Mouse (Mus musculus) brain, embryonic 14.5 days (tissue): ENCODE measurements around the gene Gpr84.

Experiments
- CTCF ChIP-seq: fragments of 200-500 bp; IDR thresholded peaks from 2 replicates; pipeline ENCODE4 v1.5.1; 2012; ENCODE audit warnings: inconsistent platforms, mild to moderate bottlenecking, moderate library complexity, borderline replicate concordance; ENCODE audit not compliant: insufficient read depth, insufficient read length; ENCODE audit errors: extremely low read depth
- POLR2A ChIP-seq: fragments of 200-500 bp; IDR thresholded peaks from 2 replicates; pipeline ENCODE4 v1.6.1; 2012; ENCODE audit warnings: mild to moderate bottlenecking, inconsistent platforms, borderline replicate concordance; ENCODE audit not compliant: poor library complexity, insufficient read depth, insufficient read length, severe bottlenecking; ENCODE audit errors: extremely low read depth

GRCm38 (mm10) chr15:103345789-103346188 lies 35.4 kb upstream of the Gpr84 start:
- TF ChIP-seq CTCF (no peak), POLR2A (no peak)
